Mouse (Mus musculus): ENCODE data around the gene Frs3.

DNA sequence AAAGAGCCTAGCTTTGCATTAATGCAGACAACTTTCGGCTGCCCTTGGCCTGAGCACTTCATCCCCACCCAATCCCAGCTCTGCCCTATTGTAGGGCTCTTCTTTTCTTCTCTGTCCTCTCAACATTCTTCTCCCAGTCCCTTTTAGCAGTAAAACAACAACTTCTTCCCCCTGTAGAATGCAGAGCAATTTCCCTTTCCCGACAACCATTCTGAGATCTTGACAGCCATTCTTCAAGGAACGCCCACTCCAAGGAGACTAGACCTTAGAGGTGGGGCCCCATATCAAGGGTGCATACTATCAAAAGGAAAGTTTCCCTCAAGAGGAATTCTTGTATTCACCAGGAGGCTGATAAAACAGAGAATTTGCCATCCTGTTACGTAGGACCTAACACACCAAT lies 39.9 kb upstream of the Frs3 start:
- TF ChIP-seq CTCF (IDR thresholded peaks at IDR 0.05; ENCODE audit: low read depth), result no peak
- no peak for TF ChIP-seq EP300 (IDR thresholded peaks at IDR 0.05; ENCODE audit: low read depth)

All from liver, embryonic 14.5 days (tissue).